Mouse (Mus musculus): Measurements from ENCODE around the gene Ppp1r32.

DNA sequence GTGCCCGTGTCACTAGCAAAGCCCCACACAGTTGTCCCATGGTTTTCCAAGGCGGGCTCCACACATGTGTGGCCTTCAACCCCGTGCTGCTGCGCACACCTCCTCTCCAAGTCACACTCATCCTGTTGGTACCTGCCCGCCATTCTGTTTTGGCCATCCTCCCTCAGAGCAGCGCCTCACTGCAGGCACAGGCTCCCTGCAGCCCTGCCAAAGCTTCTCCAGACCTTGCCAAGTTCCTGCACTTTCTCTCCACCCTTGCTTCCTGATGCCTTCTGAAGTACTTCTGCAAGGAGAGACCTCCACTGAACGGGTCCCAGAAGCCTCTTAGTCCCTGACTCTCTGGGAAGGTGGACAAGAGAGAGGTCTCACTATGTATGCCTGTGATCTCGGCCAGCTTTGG lies 53.4 kb downstream of the Ppp1r32 start:
- TF ChIP-seq POLR2A (IDR thresholded peaks at IDR 0.05; ENCODE audit: control insufficient read depth, low read depth, low read length): no peak
- no peak for TF ChIP-seq CTCF (IDR thresholded peaks at IDR 0.05; ENCODE audit: control insufficient read depth, insufficient read depth, insufficient replicate concordance, low read depth, low read length)

All from testis, adult 2 months (tissue).